Mouse (Mus musculus) limb, embryonic 14.5 days (tissue): Measurements from ENCODE around the gene Pla2g4a. TPM values are rescaled to one million over a fixed set of nuclear protein-coding genes. Genes with fewer than 3 reads are reported as not detected.

Experiments
- ATAC-seq: fragments of 200-750 bp; cut with Nextera tagmentation; 2 replicates; pipeline ENCODE4 v1.8.0; 2017; ENCODE audit warnings: low read depth, moderate number of reproducible peaks, moderate TSS enrichment; ENCODE audit not compliant: low FRiP score
- DNase-seq: peaks from one replicate; pipeline ENCODE4 v3.0.0-alpha.2; 2015; ENCODE audit warnings: low spot score
- H3K27ac ChIP-seq: fragments of 300-500 bp; sonication (generic); replicated peaks from 2 replicates; pipeline ENCODE4 v1.5.1; 2014; ENCODE audit warnings: low read depth, mild to moderate bottlenecking, low read length, moderate library complexity, mixed read lengths
- H3K27me3 ChIP-seq: fragments of 300-500 bp; sonication (generic); 2 replicates; pipeline ENCODE4 v1.6.1; 2014; ENCODE audit warnings: low read length, mixed read lengths; ENCODE audit not compliant: control insufficient read depth, insufficient read depth
- H3K36me3 ChIP-seq: fragments of 300-500 bp; sonication (generic); 2 replicates; pipeline ENCODE4 v1.6.1; 2014; ENCODE audit warnings: mild to moderate bottlenecking, low read length, moderate library complexity, mixed read lengths; ENCODE audit not compliant: control insufficient read depth, insufficient read depth
- H3K4me1 ChIP-seq: fragments of 300-500 bp; sonication (generic); 2 replicates; pipeline ENCODE4 v1.6.1; 2014; ENCODE audit warnings: antibody characterized with exemption, low read length, mixed read lengths; ENCODE audit not compliant: control insufficient read depth, insufficient read depth
- H3K4me2 ChIP-seq: fragments of 300-500 bp; sonication (generic); replicated peaks from 2 replicates; pipeline ENCODE4 v1.6.1; 2014; ENCODE audit warnings: low read depth, mild to moderate bottlenecking, low read length, moderate library complexity; ENCODE audit not compliant: severe bottlenecking
- H3K4me3 ChIP-seq: fragments of 300-500 bp; sonication (generic); replicated peaks from 2 replicates; pipeline ENCODE4 v1.5.1; 2014; ENCODE audit warnings: low read length
- H3K9ac ChIP-seq: fragments of 300-500 bp; sonication (generic); 2 replicates; pipeline ENCODE4 v1.6.1; 2014; ENCODE audit warnings: mild to moderate bottlenecking, low read depth, low read length, moderate library complexity; ENCODE audit not compliant: severe bottlenecking
- H3K9me3 ChIP-seq: fragments of 300-500 bp; sonication (generic); 2 replicates; pipeline ENCODE4 v1.6.1; 2016; ENCODE audit warnings: low read length; ENCODE audit not compliant: control insufficient read depth
- POLR2A ChIP-seq: fragments of 200-500 bp; IDR thresholded peaks from 2 replicates; pipeline ENCODE4 v1.8.0; 2012; ENCODE audit warnings: inconsistent platforms, mild to moderate bottlenecking, moderate library complexity, borderline replicate concordance; ENCODE audit not compliant: insufficient read depth, insufficient read length; ENCODE audit errors: extremely low read depth
- WGBS: fragments of 180-500 bp; shearing (Covaris S2); extraction: QIAGEN DNeasy Blood & Tissue Kit; methylation state at CpG from one replicate; pipeline ENCODE4 v1.1.7; 2014; 5-methylcytosine and 5-hydroxymethylcytosine counted together
- polyA plus RNA-seq, 2 experiments: library from polyadenylated mRNA; depleted of rRNA in 1 of 2; stranded (reverse) in 1 of 2; unstranded in 1 of 2; fragments of >200 nt; fragmentation: Nextera tagmentation in 1 of 2; extraction: Ambion mirVana in 1 of 2; gene quantifications; 2 replicates each; pipeline versions ENCODE4 v1.2.1 to v1.2.3; 2012 to 2014

Pla2g4a gene
- polyA plus RNA-seq, 2 experiments = 11.1 to 19.3 TPM

- DNase-seq (no peak), ATAC-seq (no peak)
- Histone ChIP-seq H3K9me3 (no peaks in the 10 kb centered on the region), H3K9ac (no peak overlapping the region), H3K4me2 (no peak overlapping the region), H3K4me1 (no peaks in the 10 kb centered on the region), H3K4me3 (no peak overlapping the region), H3K27me3 (no peaks in the 10 kb centered on the region), H3K27ac (no peak overlapping the region), H3K36me3 (no peaks in the 10 kb centered on the region)
- TF ChIP-seq POLR2A = no peak
These were observed 9.0 kb downstream of the Pla2g4a start for GRCm38 (mm10) chr1:149952050-149952449.

DNA sequence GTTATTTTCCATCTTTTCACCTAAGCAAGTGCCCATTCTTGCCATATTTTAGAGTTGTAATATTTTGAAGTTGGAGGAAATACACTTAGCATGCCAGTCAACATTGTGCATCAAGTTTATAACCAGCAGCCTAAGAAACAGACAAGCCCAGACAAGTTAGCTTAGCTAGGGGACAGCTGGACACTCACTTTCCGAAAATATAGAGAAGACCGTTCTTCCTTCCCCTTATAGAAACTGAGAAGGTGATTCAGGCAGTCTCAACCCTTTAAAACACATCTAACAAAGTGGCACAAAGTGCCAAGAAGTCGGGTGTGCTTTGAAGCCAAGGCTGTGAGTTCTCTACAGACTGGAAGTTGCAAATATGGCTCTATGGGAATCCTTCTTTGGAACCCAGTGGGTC is 10.4 kb downstream of the Pla2g4a start:
- Histone ChIP-seq H3K36me3 (no peaks in the 10 kb centered on the region), H3K4me3 (no peak overlapping the region), H3K27ac (no peak overlapping the region), H3K4me1 (no peaks in the 10 kb centered on the region), H3K4me2 (no peak overlapping the region), H3K27me3 (no peaks in the 10 kb centered on the region), H3K9ac (no peak overlapping the region), H3K9me3 (no peaks in the 10 kb centered on the region)
- DNase-seq = no peak
- 71% methylated on average over 3 of the region's 3 CpGs for whole genome bisulfite sequencing
- TF ChIP-seq POLR2A = no peak
- no peak for ATAC-seq

DNA sequence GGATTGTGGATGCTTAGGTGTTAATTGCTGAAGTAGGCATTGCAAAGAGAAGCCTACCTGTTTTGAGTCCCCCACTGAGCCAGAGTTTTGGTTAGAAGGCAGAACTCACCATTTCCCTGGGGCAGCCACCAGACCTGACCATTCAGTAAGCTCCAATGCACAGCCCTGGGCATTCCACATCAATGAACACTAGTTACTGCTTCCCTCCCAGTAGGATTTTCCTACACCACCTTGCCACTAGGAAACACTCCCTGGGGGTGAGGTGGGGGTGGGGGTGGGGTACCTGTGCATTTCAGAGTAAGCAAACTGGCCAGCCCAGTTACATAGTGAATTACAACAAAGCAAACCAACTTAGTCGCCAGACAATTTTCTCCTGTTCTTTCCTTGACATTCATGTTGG is 10.8 kb downstream of the Pla2g4a start:
- 60% methylated on average over 1 of the region's 1 CpGs for WGBS
- no peak for TF ChIP-seq POLR2A

GRCm38 (mm10) chr1:149949334-149949733 is 11.8 kb downstream of the Pla2g4a start:
- 93% methylated on average over 1 of the region's 1 CpGs for WGBS

More for the DNA sequence above, 10.8 kb downstream of the Pla2g4a start:
- Histone ChIP-seq H3K27me3 (no peaks in the 10 kb centered on the region), H3K9ac (no peak overlapping the region), H3K4me3 (no peak overlapping the region), H3K27ac (no peak overlapping the region), H3K4me1 (no peaks in the 10 kb centered on the region), H3K9me3 (no peaks in the 10 kb centered on the region), H3K4me2 (no peak overlapping the region), H3K36me3 (no peaks in the 10 kb centered on the region)
- ATAC-seq = no peak
- DNase-seq = no peak

GRCm38 (mm10) chr1:149948066-149948825 is 12.8 kb downstream of the Pla2g4a start:
- no peaks in the 10 kb centered on the region for H3K27me3 ChIP-seq
- no peaks in the 10 kb centered on the region for H3K9me3 ChIP-seq
- no peaks in the 10 kb centered on the region for H3K4me1 ChIP-seq
- no peak overlapping the region for H3K27ac ChIP-seq
- no peak overlapping the region for H3K4me2 ChIP-seq
- TF ChIP-seq POLR2A = no peak
- H3K4me3 ChIP-seq = no peak overlapping the region
- ATAC-seq (no peak), DNase-seq (no peak)
- WGBS = 87% methylated on average over 8 of the region's 8 CpGs
- H3K9ac ChIP-seq = no peak overlapping the region
- no peaks in the 10 kb centered on the region for H3K36me3 ChIP-seq

More at GRCm38 (mm10) chr1:149949334-149949733, 11.8 kb downstream of the Pla2g4a start:
- TF ChIP-seq POLR2A = no peak
- no peaks in the 10 kb centered on the region for H3K36me3 ChIP-seq
- no peak overlapping the region for H3K9ac ChIP-seq
- ATAC-seq (no peak), DNase-seq (no peak)
- no peak overlapping the region for H3K4me2 ChIP-seq
- no peaks in the 10 kb centered on the region for H3K4me1 ChIP-seq
- no peaks in the 10 kb centered on the region for H3K9me3 ChIP-seq
- H3K4me3 ChIP-seq = no peak overlapping the region
- H3K27me3 ChIP-seq = no peaks in the 10 kb centered on the region
- H3K27ac ChIP-seq = no peak overlapping the region
